Mouse (Mus musculus) gastrocnemius, postnatal 36 days (tissue): ENCODE measurements at regions not wholly inside any gene's neighbourhood (a gene's known extent, or its start where the extent isn't known, plus 50 kb on each side); places are given as distances from the start of the nearest gene placed in this dataset.

ENCODE experiments used
- DNase-seq, 2 experiments: peaks; one replicate each; pipeline ENCODE4 v3.0.0; 2022
- intact Hi-C: fragments of 180-260 bp; cut with DNase I; formaldehyde crosslinking; loops from one replicate; pipeline ENCODE4 v1.15.1; 2025

GRCm38 (mm10) chr16:86644912-86645312 lies 709.1 kb upstream of the N6amt1 start:
- DNase-seq: no peak
- intact Hi-C loops: loop anchor here (2.0 to 5.0 kb wide), 5 partner anchors 223 to 838 kb away; no protein-coding TSS in a partner anchor

GRCm38 (mm10) chr16:86604166-86604565 lies 702.5 kb upstream of the Adamts5 start:
- DNase-seq: no peak
- intact Hi-C loops: no loop called here

GRCm38 (mm10) chr16:86594992-86595391 lies 693.4 kb upstream of the Adamts5 start:
- DNase-seq: no peak
- intact Hi-C loops: no loop called here

GRCm38 (mm10) chr16:86586044-86586443 lies 684.4 kb upstream of the Adamts5 start:
- peak; percentile 15 to 21 for DNase-seq
- intact Hi-C loops: no loop called here

- intact Hi-C loops: no loop called here
- no peak for DNase-seq
These were observed 676.7 kb upstream of the Adamts5 start for GRCm38 (mm10) chr16:86578281-86578680.

- DNase-seq: no peak
- intact Hi-C loops: no loop called here
These were observed 645.9 kb upstream of the Adamts5 start for GRCm38 (mm10) chr16:86547465-86548043.

- intact Hi-C loops: no loop called here
These were observed 645.3 kb upstream of the Adamts5 start for GRCm38 (mm10) chr16:86546905-86547304.

GRCm38 (mm10) chr16:86544121-86544520 lies 642.5 kb upstream of the Adamts5 start:
- intact Hi-C loops: no loop called here
- no peak for DNase-seq

More at GRCm38 (mm10) chr16:86546905-86547304, 645.3 kb upstream of the Adamts5 start:
- no peak for DNase-seq

GRCm38 (mm10) chr16:86536479-86536878 lies 634.9 kb upstream of the Adamts5 start:
- intact Hi-C loops: no loop called here
- DNase-seq: no peak

- intact Hi-C loops: no loop called here
- no peak for DNase-seq
These were observed 622.5 kb upstream of the Adamts5 start for GRCm38 (mm10) chr16:86524135-86524534.

GRCm38 (mm10) chr16:86516935-86517334 lies 615.3 kb upstream of the Adamts5 start:
- intact Hi-C loops: no loop called here
- no peak for DNase-seq

GRCm38 (mm10) chr16:86516144-86516543 lies 614.5 kb upstream of the Adamts5 start:
- intact Hi-C loops: no loop called here
- DNase-seq: no peak

GRCm38 (mm10) chr16:86501074-86501952 lies 599.7 kb upstream of the Adamts5 start:
- intact Hi-C loops: no loop called here

GRCm38 (mm10) chr16:86475145-86475544 lies 573.5 kb upstream of the Adamts5 start:
- no peak for DNase-seq
- intact Hi-C loops: no loop called here

More at GRCm38 (mm10) chr16:86501074-86501952, 599.7 kb upstream of the Adamts5 start:
- DNase-seq: no peak

GRCm38 (mm10) chr16:86473059-86473740 lies 571.6 kb upstream of the Adamts5 start:
- intact Hi-C loops: no loop called here
- peak; percentile 9 to 12 for DNase-seq

GRCm38 (mm10) chr16:86461073-86461472 lies 559.4 kb upstream of the Adamts5 start:
- no peak for DNase-seq

GRCm38 (mm10) chr16:86456649-86457048 lies 555.0 kb upstream of the Adamts5 start:
- no peak for DNase-seq
- intact Hi-C loops: no loop called here

More at GRCm38 (mm10) chr16:86461073-86461472, 559.4 kb upstream of the Adamts5 start:
- intact Hi-C loops: no loop called here

GRCm38 (mm10) chr16:86454810-86455209 lies 553.2 kb upstream of the Adamts5 start:
- intact Hi-C loops: no loop called here
- DNase-seq: no peak

GRCm38 (mm10) chr16:86454031-86454430 lies 552.4 kb upstream of the Adamts5 start:
- intact Hi-C loops: no loop called here
- DNase-seq: no peak

GRCm38 (mm10) chr16:86448478-86449160 lies 547.0 kb upstream of the Adamts5 start:
- DNase-seq: no peak
- intact Hi-C loops: no loop called here
